Mouse (Mus musculus): Measurements from ENCODE around the gene Macrod2.

- TF ChIP-seq CTCF (IDR thresholded peaks at IDR 0.05; ENCODE audit: borderline replicate concordance, insufficient read depth, low read depth, low read length) (no peak), POLR2A (IDR thresholded peaks at IDR 0.05; ENCODE audit: borderline replicate concordance, insufficient read depth, low read length) (no peak)
These were observed 517.1 kb downstream of the Macrod2 start for GRCm38 (mm10) chr2:140912179-140912578.

Data from cerebellum, adult 2 months (tissue).